Mouse (Mus musculus) embryonic facial prominence, embryonic 10.5 days (tissue): Measurements from ENCODE around the gene Tmem163. TPM values are rescaled to one million over a fixed set of nuclear protein-coding genes. Genes with fewer than 3 reads are reported as not detected.

Experiments used
- DNase-seq: peaks from one replicate; pipeline ENCODE4 v3.0.0-alpha.2; 2017; ENCODE audit warnings: low spot score
- H3K27ac ChIP-seq: fragments of 300-500 bp; sonication (generic); replicated peaks from 2 replicates; pipeline ENCODE4 v1.5.1; 2016; ENCODE audit warnings: mild to moderate bottlenecking
- H3K27me3 ChIP-seq: fragments of 300-500 bp; sonication (generic); replicated peaks from 2 replicates; pipeline ENCODE4 v1.6.1; 2016; ENCODE audit warnings: low read depth, mild to moderate bottlenecking; ENCODE audit not compliant: poor library complexity, severe bottlenecking
- H3K36me3 ChIP-seq: fragments of 300-500 bp; sonication (generic); replicated peaks from 2 replicates; pipeline ENCODE4 v1.6.1; 2016; ENCODE audit warnings: mild to moderate bottlenecking, moderate library complexity
- H3K4me1 ChIP-seq: fragments of 300-500 bp; sonication (generic); 2 replicates; pipeline ENCODE4 v1.6.1; 2016
- H3K4me3 ChIP-seq: fragments of 300-500 bp; sonication (generic); 2 replicates; pipeline ENCODE4 v1.5.1; 2016; ENCODE audit warnings: mild to moderate bottlenecking, moderate library complexity
- H3K9me3 ChIP-seq: fragments of 300-500 bp; sonication (generic); 2 replicates; pipeline ENCODE4 v1.6.1; 2016; ENCODE audit warnings: mild to moderate bottlenecking
- WGBS: fragments of 180-500 bp; shearing (Covaris S2); methylation state at CpG from one replicate; pipeline ENCODE4 v1.1.7; 2016; 5-methylcytosine and 5-hydroxymethylcytosine counted together
- polyA plus RNA-seq: library from polyadenylated mRNA; unstranded; fragments of >200 nt; fragmentation: Nextera tagmentation; extraction: Ambion mirVana; gene quantifications from 2 replicates; pipeline ENCODE4 v1.2.1, GENCODE M21; 2016

Tmem163 gene
- polyA plus RNA-seq, 1 experiment from 2014 or later, result 4.2 TPM

DNA sequence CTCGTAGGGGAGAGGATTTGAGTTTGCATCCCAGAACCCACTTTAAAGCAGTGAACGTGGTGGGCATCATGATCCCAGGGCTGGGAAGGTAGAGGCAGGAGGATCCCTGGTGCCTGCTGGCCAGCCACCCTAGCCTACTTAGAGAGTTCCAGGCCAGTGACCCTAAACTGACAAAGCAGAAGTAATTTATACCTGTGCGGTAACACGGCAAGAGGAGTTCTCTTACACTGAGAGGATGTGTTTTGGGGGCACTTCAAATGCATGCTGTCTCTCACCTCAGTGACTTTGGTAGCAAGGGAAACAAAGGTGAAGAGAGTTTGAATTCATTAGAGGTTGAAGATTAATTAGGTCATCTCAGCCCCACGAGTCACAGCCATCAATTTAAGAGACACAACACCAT lies 101.4 kb downstream of the Tmem163 start:
- no peaks in the 10 kb centered on the region for H3K36me3 ChIP-seq
- no peaks in the 10 kb centered on the region for H3K27me3 ChIP-seq
- no peaks in the 10 kb centered on the region for H3K9me3 ChIP-seq
- peaks cover 22% of the 10 kb centered on the region for H3K4me1 ChIP-seq
- no peak overlapping the region for H3K4me3 ChIP-seq
- 70% methylated on average over 5 of the region's 5 CpGs for WGBS
- DNase-seq, result no peak
- no peak overlapping the region for H3K27ac ChIP-seq

DNA sequence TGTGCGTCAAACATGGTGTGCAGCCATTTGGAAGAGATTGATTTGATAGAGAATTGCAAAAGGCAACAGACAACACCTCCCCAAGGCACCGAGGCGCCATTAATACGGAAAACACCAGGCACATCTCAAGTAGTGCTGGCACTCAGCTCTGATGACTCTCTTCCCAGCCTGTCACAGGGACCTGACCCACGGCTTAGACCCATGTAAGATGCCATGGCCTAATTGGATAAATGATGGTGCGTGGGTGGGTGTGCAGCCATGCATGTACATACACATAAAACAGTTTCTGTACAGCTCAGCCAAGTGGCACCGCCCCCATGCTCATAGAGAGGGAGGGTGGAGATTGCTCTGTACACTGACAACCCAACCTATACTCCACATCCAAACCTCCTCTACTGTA lies 102.3 kb downstream of the Tmem163 start:
- Histone ChIP-seq H3K27ac (no peak overlapping the region; the same call in 1 of the 2 replicates), H3K36me3 (no peaks in the 10 kb centered on the region), H3K4me3 (no peak overlapping the region), H3K27me3 (no peaks in the 10 kb centered on the region), H3K4me1 (peaks cover 22% of the 10 kb centered on the region), H3K9me3 (no peaks in the 10 kb centered on the region)
- DNase-seq, result peak; percentile 12
- WGBS, result 78% methylated on average over 7 of the region's 7 CpGs

DNA sequence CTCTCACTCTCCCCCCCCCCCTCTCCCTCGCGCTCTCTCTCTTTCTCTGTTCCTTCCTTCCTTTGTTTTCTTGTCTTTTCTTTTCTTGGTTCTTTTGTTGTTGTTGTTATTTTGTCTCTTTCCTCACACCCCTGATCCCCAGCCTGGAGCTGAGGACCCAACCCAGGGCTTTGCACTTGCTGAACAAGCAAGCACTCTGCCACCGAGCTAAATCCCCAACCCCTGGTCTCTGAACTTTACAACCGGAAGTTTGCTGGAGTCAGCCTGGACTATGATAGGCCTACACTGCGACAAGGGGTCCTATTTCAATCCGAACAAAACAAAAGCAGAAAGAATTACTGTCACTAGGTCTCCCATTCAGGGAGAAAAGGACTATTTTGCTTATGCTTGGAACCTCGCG lies 102.8 kb downstream of the Tmem163 start:
- DNase-seq, result peak; percentile 18
- peak overlapping the region; percentile 26; the same call in 1 of the 2 replicates for H3K27ac ChIP-seq

DNA sequence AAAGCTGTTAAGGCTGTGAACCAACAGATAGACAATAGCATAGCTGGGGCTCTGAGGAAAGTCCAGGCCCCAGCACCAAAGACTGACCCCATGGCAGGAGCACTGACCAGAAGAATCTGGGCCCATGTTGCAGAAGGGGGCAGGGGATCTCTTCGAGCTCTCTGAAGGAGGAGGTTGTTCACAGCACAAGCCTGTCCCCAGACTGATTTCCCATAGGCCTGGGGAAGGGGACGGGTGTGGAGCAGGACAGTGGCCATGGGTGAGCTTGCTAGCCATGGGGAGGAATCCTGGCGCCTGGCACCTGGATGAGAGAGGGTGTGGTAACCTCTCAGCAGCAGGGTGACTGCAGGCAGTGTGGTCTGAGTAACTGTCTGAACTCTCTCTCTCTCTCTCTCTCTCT lies 103.2 kb downstream of the Tmem163 start:
- 23% methylated on average over 3 of the region's 3 CpGs for WGBS
- Histone ChIP-seq H3K9me3 (no peaks in the 10 kb centered on the region), H3K4me3 (no peak overlapping the region), H3K27me3 (no peaks in the 10 kb centered on the region), H3K27ac (peak overlapping the region; percentile 26; the same call in 1 of the 2 replicates), H3K4me1 (peaks cover 22% of the 10 kb centered on the region), H3K36me3 (no peaks in the 10 kb centered on the region)
- DNase-seq, result peak; percentile 10

More for the DNA sequence above, 102.8 kb downstream of the Tmem163 start:
- no peaks in the 10 kb centered on the region for H3K36me3 ChIP-seq
- 20% methylated on average over 8 of the region's 8 CpGs for WGBS
- no peak overlapping the region for H3K4me3 ChIP-seq
- peaks cover 22% of the 10 kb centered on the region for H3K4me1 ChIP-seq
- no peaks in the 10 kb centered on the region for H3K9me3 ChIP-seq
- no peaks in the 10 kb centered on the region for H3K27me3 ChIP-seq

- Histone ChIP-seq H3K27me3 (no peaks in the 10 kb centered on the region), H3K9me3 (no peaks in the 10 kb centered on the region), H3K27ac (0 out of 2 replicates have a peak overlapping the region, but pooled peaks have one; percentile 26), H3K4me1 (peaks cover 22% of the 10 kb centered on the region), H3K36me3 (no peaks in the 10 kb centered on the region), H3K4me3 (no peak overlapping the region)
- WGBS, result 14% methylated on average over 4 of the region's 4 CpGs
- peak; percentile 29 for DNase-seq
Observed at GRCm38 (mm10) chr1:127575692-127576091, 103.7 kb downstream of the Tmem163 start.

DNA sequence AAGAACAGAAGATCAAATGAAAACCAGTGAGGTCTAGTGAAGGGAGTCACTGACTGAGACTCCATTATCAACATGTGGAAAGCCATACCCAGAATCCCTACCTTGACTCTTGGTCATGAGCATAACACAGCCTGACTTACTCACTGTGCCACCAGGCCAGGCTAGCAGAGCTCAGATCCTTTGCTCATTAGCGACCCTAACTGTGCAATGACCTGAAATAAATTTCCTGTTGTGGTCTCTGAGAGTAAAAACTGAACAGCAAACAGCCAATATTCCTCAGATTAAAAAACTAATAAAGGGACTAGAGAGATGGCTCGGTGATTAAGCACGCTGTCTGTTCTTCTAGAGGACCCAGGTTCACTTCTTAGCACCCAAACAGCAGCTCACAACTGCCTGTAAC lies 106.2 kb downstream of the Tmem163 start:
- 87% methylated on average over 3 of the region's 3 CpGs for WGBS
- Histone ChIP-seq H3K9me3 (no peaks in the 10 kb centered on the region), H3K4me1 (peaks cover 22% of the 10 kb centered on the region), H3K4me3 (no peak overlapping the region), H3K27me3 (no peaks in the 10 kb centered on the region), H3K36me3 (no peaks in the 10 kb centered on the region), H3K27ac (no peak overlapping the region)
- DNase-seq, result no peak

- H3K4me1 ChIP-seq, result no peaks in the 10 kb centered on the region
- H3K9me3 ChIP-seq, result no peaks in the 10 kb centered on the region
- DNase-seq, result no peak
- H3K36me3 ChIP-seq, result no peaks in the 10 kb centered on the region
- no peak overlapping the region for H3K4me3 ChIP-seq
- no peak overlapping the region for H3K27ac ChIP-seq
- 84% methylated on average over 3 of the region's 3 CpGs for WGBS
- H3K27me3 ChIP-seq, result no peaks in the 10 kb centered on the region
Observed at GRCm38 (mm10) chr1:127568641-127569040, 110.7 kb downstream of the Tmem163 start.

GRCm38 (mm10) chr1:127556486-127556845 lies 122.9 kb downstream of the Tmem163 start:
- H3K27ac ChIP-seq, result 0 out of 2 replicates have a peak overlapping the region, but pooled peaks have one; percentile 10
- H3K36me3 ChIP-seq, result no peaks in the 10 kb centered on the region
- no peak for DNase-seq
- WGBS, result 76% methylated on average over 2 of the region's 2 CpGs
- H3K9me3 ChIP-seq, result 0 out of 2 replicates have a peak, but pooled peaks cover 3% of the 10 kb centered on the region
- H3K27me3 ChIP-seq, result no peaks in the 10 kb centered on the region
- peaks cover 9% of the 10 kb centered on the region for H3K4me1 ChIP-seq
- H3K4me3 ChIP-seq, result no peak overlapping the region

GRCm38 (mm10) chr1:127555822-127556485 lies 123.4 kb downstream of the Tmem163 start:
- DNase-seq, result no peak
- peaks cover 9% of the 10 kb centered on the region for H3K4me1 ChIP-seq
- no peak overlapping the region; the same call in 1 of the 2 replicates for H3K27ac ChIP-seq
- H3K9me3 ChIP-seq, result 0 out of 2 replicates have a peak, but pooled peaks cover 3% of the 10 kb centered on the region
- H3K36me3 ChIP-seq, result no peaks in the 10 kb centered on the region
- no peaks in the 10 kb centered on the region for H3K27me3 ChIP-seq
- WGBS, result 69% methylated on average over 6 of the region's 6 CpGs
- no peak overlapping the region for H3K4me3 ChIP-seq

GRCm38 (mm10) chr1:127548078-127548477 lies 131.3 kb downstream of the Tmem163 start:
- no peak for DNase-seq
- Histone ChIP-seq H3K4me3 (no peak overlapping the region), H3K27me3 (no peaks in the 10 kb centered on the region), H3K27ac (no peak overlapping the region), H3K36me3 (no peaks in the 10 kb centered on the region), H3K9me3 (no peaks in the 10 kb centered on the region), H3K4me1 (peaks cover 2% of the 10 kb centered on the region)
- WGBS, result 74% methylated on average over 4 of the region's 4 CpGs

DNA sequence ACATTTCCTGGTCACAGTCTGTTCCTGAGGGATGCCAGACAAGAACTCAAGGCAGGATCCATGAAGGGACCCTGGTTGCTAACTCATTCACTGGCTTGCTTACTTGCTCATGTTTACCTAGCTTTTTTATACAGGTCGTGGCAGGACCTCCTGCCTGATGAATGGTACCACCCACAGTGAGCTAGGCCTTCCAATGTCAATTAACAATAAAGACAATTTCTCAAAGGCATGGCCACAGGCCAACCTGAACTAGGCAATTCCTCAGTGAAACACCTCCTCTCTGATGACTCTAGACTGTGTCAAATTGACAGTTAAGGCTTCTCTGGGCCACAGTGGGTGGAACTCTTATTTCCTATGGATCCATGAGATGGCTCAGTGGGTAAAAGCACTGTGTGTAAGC lies 136.6 kb downstream of the Tmem163 start:
- no peak for DNase-seq
- 48% methylated on average over 1 of the region's 1 CpGs for WGBS
- H3K9me3 ChIP-seq, result no peaks in the 10 kb centered on the region
- H3K27me3 ChIP-seq, result peaks cover 10% of the 10 kb centered on the region; the same call in 1 of the 2 replicates
- H3K36me3 ChIP-seq, result no peaks in the 10 kb centered on the region
- H3K4me1 ChIP-seq, result peaks cover 4% of the 10 kb centered on the region
- H3K4me3 ChIP-seq, result no peak overlapping the region
- no peak overlapping the region for H3K27ac ChIP-seq

DNA sequence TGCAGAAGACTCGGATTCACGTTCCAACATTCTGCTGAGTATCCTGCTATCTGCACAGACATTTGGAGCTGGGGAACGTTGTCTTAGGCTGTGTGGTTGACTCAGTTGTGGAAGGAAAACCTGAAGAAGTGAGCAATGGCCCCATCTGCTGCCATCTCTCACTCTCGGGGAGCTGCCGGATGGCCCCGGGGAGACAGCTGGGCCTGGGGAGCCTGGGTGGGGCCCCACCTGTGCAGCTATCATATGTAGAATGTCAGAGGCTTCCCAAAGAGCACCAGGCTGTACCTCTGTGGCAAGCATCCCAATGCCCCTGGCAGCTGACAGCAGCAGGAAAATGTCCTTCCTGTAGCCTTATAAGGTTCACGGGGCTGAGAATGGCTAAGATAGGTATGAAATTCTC lies 137.4 kb downstream of the Tmem163 start:
- DNase-seq, result no peak
- no peak overlapping the region for H3K27ac ChIP-seq
- H3K9me3 ChIP-seq, result no peaks in the 10 kb centered on the region
- peaks cover 10% of the 10 kb centered on the region; the same call in 1 of the 2 replicates for H3K27me3 ChIP-seq
- H3K4me3 ChIP-seq, result no peak overlapping the region
- peaks cover 12% of the 10 kb centered on the region for H3K4me1 ChIP-seq
- no peaks in the 10 kb centered on the region for H3K36me3 ChIP-seq
- 93% methylated on average over 7 of the region's 7 CpGs for WGBS

DNA sequence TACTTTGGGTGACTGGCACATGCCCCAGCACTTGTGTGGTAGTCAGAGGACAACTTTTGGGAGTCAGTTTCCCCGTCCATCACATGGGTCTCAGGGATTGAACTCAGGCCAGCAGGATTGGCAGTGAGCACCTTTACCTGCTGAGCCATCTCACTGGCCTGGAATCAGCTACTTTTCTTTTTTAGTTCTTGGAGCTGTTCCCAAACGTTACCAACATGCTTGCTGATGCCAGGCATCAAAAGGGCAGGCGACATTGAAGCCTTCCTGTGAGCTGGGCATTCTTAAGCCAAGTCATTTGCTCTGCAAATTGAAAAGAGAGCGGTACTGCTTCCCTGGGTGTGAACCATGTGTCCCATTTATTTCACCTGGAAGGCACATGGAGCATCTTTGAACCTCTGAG lies 137.8 kb downstream of the Tmem163 start:
- H3K4me3 ChIP-seq, result no peak overlapping the region
- no peaks in the 10 kb centered on the region for H3K36me3 ChIP-seq
- no peaks in the 10 kb centered on the region for H3K9me3 ChIP-seq
- DNase-seq, result no peak
- peaks cover 16% of the 10 kb centered on the region for H3K4me1 ChIP-seq
- no peak overlapping the region for H3K27ac ChIP-seq
- WGBS, result 87% methylated on average over 4 of the region's 4 CpGs
- peaks cover 12% of the 10 kb centered on the region; the same call in 1 of the 2 replicates for H3K27me3 ChIP-seq
